Mouse (Mus musculus): Measurements from ENCODE around the gene Klhl42. TPM values are rescaled to one million over a fixed set of nuclear protein-coding genes. Genes with fewer than 3 reads are reported as not detected.

The Klhl42 gene
- 7.4 and 7.5 TPM in 2 replicates for polyA plus RNA-seq (2015; fragmentation: Nextera tagmentation; extraction: Ambion mirVana)

DNA sequence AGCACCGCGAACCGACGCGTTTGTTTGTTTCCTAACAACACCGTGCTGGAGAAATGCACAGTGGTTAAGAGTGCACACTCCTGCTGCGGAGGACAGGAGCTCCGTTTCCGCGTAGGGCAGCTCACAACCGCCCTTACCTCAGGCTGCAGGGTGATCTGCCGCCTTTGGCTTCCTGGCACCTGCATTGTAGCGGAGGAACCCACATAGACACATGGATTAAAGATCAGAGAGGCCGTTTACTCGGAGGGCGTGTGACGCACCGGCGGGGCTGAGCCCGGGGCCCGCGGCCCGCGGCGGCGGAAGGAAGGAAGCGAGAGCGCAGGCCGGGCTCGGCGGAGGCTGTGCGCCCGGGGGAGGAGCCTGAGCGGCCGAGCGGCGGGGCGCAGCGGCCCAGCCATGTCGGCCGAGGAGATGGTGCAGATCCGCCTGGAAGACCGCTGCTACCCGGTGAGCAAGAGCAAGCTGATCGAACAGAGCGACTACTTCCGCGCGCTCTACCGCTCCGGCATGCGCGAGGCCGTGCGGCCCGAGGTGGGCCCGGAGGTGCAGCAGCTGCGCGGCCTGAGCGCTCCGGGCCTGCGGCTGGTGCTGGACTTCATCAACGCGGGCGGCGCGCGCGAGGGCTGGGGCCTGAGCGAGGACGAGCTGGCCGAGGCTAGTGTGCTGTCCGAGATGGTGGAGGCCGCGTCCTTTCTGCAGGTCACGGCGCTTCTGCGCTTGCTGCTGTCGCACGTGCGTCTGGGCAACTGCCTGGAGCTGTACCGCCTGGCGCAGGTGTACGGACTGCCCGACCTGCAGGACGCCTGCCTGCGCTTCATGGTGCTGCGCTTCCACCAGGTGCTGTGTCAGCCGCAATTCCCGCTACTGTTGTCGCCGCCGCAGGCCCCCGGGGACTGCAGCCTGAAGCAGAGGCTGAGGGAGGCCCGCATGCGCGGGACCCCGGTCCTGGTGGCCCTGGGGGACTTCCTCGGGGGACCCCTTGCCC is at the start of gene Klhl42:
TSS of gene Klhl42 (plus strand) at position 244 of the 985 bp plus-strand sequence.
- Histone ChIP-seq H3K27ac (replicated peaks) (peak within 1 kb of the TSS; percentile 93), H3K36me3 (0 out of 2 replicates have a peak, but pooled peaks cover 6% of the 10 kb centered on the region), H3K4me1 (peaks cover 49% of the 10 kb centered on the region), H3K27me3 (replicated peaks) (no peaks in the 10 kb centered on the region), H3K4me3 (replicated peaks) (peak within 1 kb of the TSS; percentile 89), H3K9ac (replicated peaks) (peak within 1 kb of the TSS; percentile 93), H3K9me3 (replicated peaks) (no peaks in the 10 kb centered on the region), H3K4me2 (peak within 1 kb of the TSS; percentile 93)
- peak; percentile 92 for ATAC-seq (ENCODE audit: low FRiP score)
- under 1% methylated on average over 99 of the region's 99 CpGs for WGBS

- H3K27me3 ChIP-seq (replicated peaks), result peaks cover 6% of the 10 kb centered on the region
- WGBS, result 2% methylated on average over 66 of the region's 66 CpGs
- peak within 1 kb of the TSS; percentile 86 for H3K9ac ChIP-seq (replicated peaks)
- H3K27ac ChIP-seq (replicated peaks), result peak within 1 kb of the TSS; percentile 92
- H3K36me3 ChIP-seq, result peaks cover 12% of the 10 kb centered on the region
- H3K9me3 ChIP-seq (replicated peaks), result no peaks in the 10 kb centered on the region
- H3K4me3 ChIP-seq (replicated peaks), result peak within 1 kb of the TSS; percentile 61
- H3K4me1 ChIP-seq, result peaks cover 22% of the 10 kb centered on the region
- peak; percentile 100 for ATAC-seq (ENCODE audit: low FRiP score)
- H3K4me2 ChIP-seq, result peak within 1 kb of the TSS; percentile 72
Measured at GRCm38 (mm10) chr6:147042291-147043290, 48.6 kb upstream of the Klhl42 start, which contains the start of gene Mrps35. TSS of gene Mrps35 (plus strand) at chr6:147042764.

- ATAC-seq (ENCODE audit: low FRiP score), result no peak
- 55% methylated on average over 7 of the region's 7 CpGs for WGBS
Measured at GRCm38 (mm10) chr6:147043633-147044032, 47.5 kb upstream of the Klhl42 start.

DNA sequence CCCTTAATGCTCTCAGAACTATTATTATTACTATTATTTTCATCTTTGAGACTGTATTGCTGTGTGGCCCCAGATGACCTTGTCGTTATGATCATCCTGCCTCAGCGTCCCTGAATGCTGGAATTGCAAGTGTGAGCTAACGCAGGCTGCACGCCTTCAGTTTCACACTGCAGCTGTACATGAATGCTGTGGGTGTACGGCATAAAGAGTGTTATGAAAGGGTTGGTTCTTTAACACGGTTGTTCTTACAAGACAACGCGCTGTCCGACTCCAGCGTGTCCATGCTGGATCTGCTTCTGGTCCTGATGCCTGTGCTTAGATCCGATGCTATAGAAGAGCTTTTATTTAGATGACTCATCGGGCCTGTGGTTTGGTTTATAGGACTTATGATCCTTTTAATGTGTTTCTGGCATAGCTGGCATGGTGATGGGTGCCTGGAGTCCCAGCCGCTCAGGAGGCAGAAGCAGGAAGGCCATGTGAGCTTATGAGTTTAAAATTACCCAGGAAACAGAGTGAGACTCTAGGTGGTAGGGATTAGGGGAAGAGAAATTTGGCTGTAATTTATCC is 41.9 kb upstream of the Klhl42 start:
- WGBS, result 97% methylated on average over 13 of the region's 13 CpGs
- H3K4me3 ChIP-seq (replicated peaks), result no peak overlapping the region
- no peak for ATAC-seq (ENCODE audit: low FRiP score)
- H3K27me3 ChIP-seq (replicated peaks), result no peaks in the 10 kb centered on the region
- no peaks in the 10 kb centered on the region for H3K9me3 ChIP-seq (replicated peaks)
- no peak overlapping the region for H3K9ac ChIP-seq (replicated peaks)
- H3K4me1 ChIP-seq, result peaks cover 6% of the 10 kb centered on the region; the same call in 1 of the 2 replicates
- no peak overlapping the region for H3K27ac ChIP-seq (replicated peaks)
- no peak overlapping the region for H3K4me2 ChIP-seq
- H3K36me3 ChIP-seq, result peaks cover 62% of the 10 kb centered on the region

More at GRCm38 (mm10) chr6:147043633-147044032, 47.5 kb upstream of the Klhl42 start:
- H3K4me2 ChIP-seq, result peak overlapping the region; percentile 72
- H3K9me3 ChIP-seq (replicated peaks), result no peaks in the 10 kb centered on the region
- peak overlapping the region; percentile 61 for H3K4me3 ChIP-seq (replicated peaks)
- peak overlapping the region; percentile 86 for H3K9ac ChIP-seq (replicated peaks)
- H3K4me1 ChIP-seq, result peaks cover 22% of the 10 kb centered on the region
- H3K27me3 ChIP-seq (replicated peaks), result peaks cover 6% of the 10 kb centered on the region
- H3K36me3 ChIP-seq, result peaks cover 23% of the 10 kb centered on the region
- no peak overlapping the region for H3K27ac ChIP-seq (replicated peaks)

GRCm38 (mm10) chr6:147051666-147052065 is 39.5 kb upstream of the Klhl42 start:
- no peak for ATAC-seq (ENCODE audit: low FRiP score)
- Histone ChIP-seq H3K36me3 (peaks cover 76% of the 10 kb centered on the region), H3K9ac (replicated peaks) (no peak overlapping the region), H3K27ac (replicated peaks) (no peak overlapping the region), H3K9me3 (replicated peaks) (no peaks in the 10 kb centered on the region), H3K4me3 (replicated peaks) (no peak overlapping the region), H3K4me2 (no peak overlapping the region), H3K4me1 (no peaks in the 10 kb centered on the region), H3K27me3 (replicated peaks) (no peaks in the 10 kb centered on the region)
- 96% methylated on average over 8 of the region's 8 CpGs for WGBS

- peaks cover 73% of the 10 kb centered on the region for H3K36me3 ChIP-seq
- WGBS, result 92% methylated on average over 9 of the region's 9 CpGs
- ATAC-seq (ENCODE audit: low FRiP score), result no peak
- no peak overlapping the region for H3K9ac ChIP-seq (replicated peaks)
- H3K4me3 ChIP-seq (replicated peaks), result no peak overlapping the region
- no peak overlapping the region for H3K27ac ChIP-seq (replicated peaks)
- H3K4me2 ChIP-seq, result no peak overlapping the region
- H3K27me3 ChIP-seq (replicated peaks), result no peaks in the 10 kb centered on the region
- H3K9me3 ChIP-seq (replicated peaks), result no peaks in the 10 kb centered on the region
- H3K4me1 ChIP-seq, result no peaks in the 10 kb centered on the region
Measured at GRCm38 (mm10) chr6:147052440-147052839, 38.7 kb upstream of the Klhl42 start.

- 87% methylated on average over 19 of the region's 19 CpGs for WGBS
Measured at GRCm38 (mm10) chr6:147053785-147054646, 37.2 kb upstream of the Klhl42 start.

DNA sequence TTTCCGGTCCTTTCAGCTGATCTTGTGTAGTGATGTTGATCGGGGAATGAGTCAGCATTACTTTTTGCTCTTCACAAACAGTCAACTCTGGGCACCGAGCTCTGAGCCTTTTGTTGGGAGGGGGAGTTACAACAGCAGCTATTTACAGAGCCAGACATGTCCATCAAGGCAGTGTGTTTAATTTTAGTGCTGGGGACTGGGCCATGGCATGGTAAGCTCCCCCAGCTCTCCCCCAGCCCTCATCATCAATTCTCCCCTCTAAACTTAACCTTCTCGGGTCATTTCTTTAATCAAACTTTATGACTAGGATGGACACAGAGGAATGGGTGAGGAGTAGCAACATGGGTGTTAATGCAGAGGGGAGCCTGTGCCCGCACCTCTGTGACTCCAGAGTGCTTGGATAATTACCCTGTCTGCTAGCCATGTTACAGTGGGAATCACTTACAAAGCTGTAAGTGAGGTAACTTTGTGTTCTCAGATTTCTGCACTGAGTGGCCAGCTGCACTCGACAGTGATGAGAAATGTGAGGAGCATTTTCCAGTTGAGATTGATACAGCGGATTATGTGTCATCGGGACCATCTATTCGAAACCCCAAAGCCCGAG is 35.7 kb upstream of the Klhl42 start:
- Histone ChIP-seq H3K36me3 (peaks cover 50% of the 10 kb centered on the region), H3K27me3 (replicated peaks) (no peaks in the 10 kb centered on the region), H3K4me2 (no peak overlapping the region), H3K9me3 (replicated peaks) (no peaks in the 10 kb centered on the region), H3K4me1 (no peaks in the 10 kb centered on the region), H3K4me3 (replicated peaks) (no peak overlapping the region), H3K27ac (replicated peaks) (no peak overlapping the region), H3K9ac (replicated peaks) (no peak overlapping the region)
- WGBS, result 89% methylated on average over 10 of the region's 10 CpGs
- ATAC-seq (ENCODE audit: low FRiP score), result no peak

More at GRCm38 (mm10) chr6:147053785-147054646, 37.2 kb upstream of the Klhl42 start:
- ATAC-seq (ENCODE audit: low FRiP score), result no peak
- H3K4me3 ChIP-seq (replicated peaks), result no peak overlapping the region
- H3K4me2 ChIP-seq, result no peak overlapping the region
- H3K27me3 ChIP-seq (replicated peaks), result no peaks in the 10 kb centered on the region
- no peaks in the 10 kb centered on the region for H3K4me1 ChIP-seq
- H3K27ac ChIP-seq (replicated peaks), result no peak overlapping the region
- H3K9me3 ChIP-seq (replicated peaks), result no peaks in the 10 kb centered on the region
- H3K9ac ChIP-seq (replicated peaks), result no peak overlapping the region
- peaks cover 62% of the 10 kb centered on the region for H3K36me3 ChIP-seq

- H3K36me3 ChIP-seq, result peaks cover 42% of the 10 kb centered on the region
- no peak overlapping the region for H3K27ac ChIP-seq (replicated peaks)
- no peaks in the 10 kb centered on the region for H3K9me3 ChIP-seq (replicated peaks)
- H3K4me2 ChIP-seq, result no peak overlapping the region
- no peak overlapping the region for H3K9ac ChIP-seq (replicated peaks)
- no peak overlapping the region for H3K4me3 ChIP-seq (replicated peaks)
- H3K4me1 ChIP-seq, result peaks cover 10% of the 10 kb centered on the region; the same call in 1 of the 2 replicates
- 72% methylated on average over 7 of the region's 7 CpGs for WGBS
- H3K27me3 ChIP-seq (replicated peaks), result no peaks in the 10 kb centered on the region
- ATAC-seq (ENCODE audit: low FRiP score), result no peak
Measured at GRCm38 (mm10) chr6:147059326-147059725, 31.9 kb upstream of the Klhl42 start.

DNA sequence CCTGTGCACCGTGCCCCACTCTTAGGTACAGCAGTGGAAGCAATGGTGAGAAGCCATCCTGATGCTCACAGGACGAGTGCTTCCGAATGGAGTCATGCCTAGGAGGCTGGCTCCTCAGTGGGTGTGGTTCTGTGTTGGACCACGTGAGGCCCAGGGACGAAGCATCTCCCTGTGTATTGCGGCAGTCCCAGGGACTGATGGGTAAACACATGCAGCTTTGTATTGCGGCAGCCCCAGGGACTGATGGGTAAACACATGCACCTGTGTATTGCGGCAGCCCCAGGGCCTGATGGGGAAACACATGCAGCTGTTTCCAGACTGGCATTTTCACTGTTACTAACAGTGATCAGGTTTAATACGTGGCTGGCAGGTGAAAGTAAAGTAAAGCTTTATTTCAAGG is 29.5 kb upstream of the Klhl42 start:
- no peak overlapping the region for H3K4me2 ChIP-seq
- no peaks in the 10 kb centered on the region for H3K9me3 ChIP-seq (replicated peaks)
- H3K9ac ChIP-seq (replicated peaks), result no peak overlapping the region
- H3K4me3 ChIP-seq (replicated peaks), result no peak overlapping the region
- H3K4me1 ChIP-seq, result peaks cover 10% of the 10 kb centered on the region; the same call in 1 of the 2 replicates
- peak; percentile 72 for ATAC-seq (ENCODE audit: low FRiP score)
- no peaks in the 10 kb centered on the region for H3K27me3 ChIP-seq (replicated peaks)
- H3K27ac ChIP-seq (replicated peaks), result no peak overlapping the region
- H3K36me3 ChIP-seq, result peaks cover 26% of the 10 kb centered on the region
- WGBS, result 55% methylated on average over 9 of the region's 9 CpGs

Data from neural tube, embryonic 15.5 days (tissue).